Mouse (Mus musculus) CH12.LX (cell line): ENCODE results near the gene Col4a1. TPM values are rescaled to one million over a fixed set of nuclear protein-coding genes. Genes with fewer than 3 reads are reported as not detected.
A peak's percentile ranks its signal among the peaks of the same experiment; 100 is the strongest.

ENCODE experiments used
- DNase-seq: peaks from one replicate; pipeline ENCODE4 v3.0.0-alpha.2; 2013; ENCODE audit errors: extremely low read depth
- H3K27ac ChIP-seq: 2 replicates; pipeline ENCODE4 v1.5.1; 2012; ENCODE audit warnings: low read depth, mild to moderate bottlenecking, control low read depth, moderate library complexity; ENCODE audit not compliant: insufficient read depth
- H3K27me3 ChIP-seq: replicated peaks from 2 replicates; pipeline ENCODE3; 2012; ENCODE audit warnings: inconsistent platforms
- H3K36me3 ChIP-seq, 2 experiments: replicated peaks in 1 of 2; 2 replicates each; pipeline versions ENCODE3 to v1.6.1; 2012; ENCODE audit warnings: inconsistent platforms in 1 of 2, low read length in 1 of 2, mild to moderate bottlenecking in 1 of 2, mixed read lengths in 1 of 2, moderate library complexity in 1 of 2; ENCODE audit not compliant: control insufficient read depth in 1 of 2, insufficient read depth in 1 of 2
- H3K4me1 ChIP-seq, 2 experiments: 2 replicates each; pipeline ENCODE4 v1.6.1; 2012; ENCODE audit warnings: inconsistent platforms in 1 of 2, moderate library complexity in 1 of 2; ENCODE audit not compliant: insufficient read depth in 2 of 2, control insufficient read depth in 1 of 2
- H3K4me2 ChIP-seq: 2 replicates; pipeline ENCODE4 v1.6.1; 2012; ENCODE audit warnings: low read depth, mild to moderate bottlenecking, control low read depth; ENCODE audit not compliant: poor library complexity, insufficient read depth, severe bottlenecking
- H3K4me3 ChIP-seq, 3 experiments: fragments of 150-350 bp in 1 of 3; sonication (generic) in 1 of 3; replicated peaks in 1 of 3; 2 replicates each; pipeline versions ENCODE3 to v1.5.1; 2011 to 2012; ENCODE audit warnings: low read depth in 2 of 3, low read length in 2 of 3, mild to moderate bottlenecking in 2 of 3, moderate library complexity in 2 of 3, control low read depth in 1 of 3, improper control_type of control experiment in 1 of 3, inconsistent platforms in 1 of 3, mixed read lengths in 1 of 3; ENCODE audit not compliant: poor library complexity in 1 of 3
- H3K79me2 ChIP-seq: replicated peaks from 2 replicates; pipeline ENCODE4 v1.6.1; 2012; ENCODE audit warnings: mild to moderate bottlenecking, moderate library complexity; ENCODE audit not compliant: control insufficient read depth, poor library complexity, insufficient read depth, severe bottlenecking; ENCODE audit errors: extremely low read depth
- H3K9ac ChIP-seq: 2 replicates; pipeline ENCODE4 v1.6.1; 2012; ENCODE audit warnings: low read depth, mild to moderate bottlenecking, control low read depth, moderate library complexity; ENCODE audit not compliant: insufficient read depth
- H3K9me3 ChIP-seq: replicated peaks from 2 replicates; pipeline ENCODE3; 2012; ENCODE audit warnings: low read length, inconsistent platforms, mixed read lengths
- BHLHE40 ChIP-seq: IDR thresholded peaks from 2 replicates; pipeline ENCODE4 v1.6.1; 2011; ENCODE audit warnings: mild to moderate bottlenecking, low read depth, low read length, improper control_type of control experiment
- CHD2 ChIP-seq: IDR thresholded peaks from 2 replicates; pipeline ENCODE4 v1.6.1; 2011; ENCODE audit warnings: low read length, improper control_type of control experiment
- CTCF ChIP-seq, 2 experiments: IDR thresholded peaks in 1 of 2; conservative IDR thresholded peaks in 1 of 2; 2 replicates each; pipeline ENCODE4 v1.5.1; 2011 to 2012; ENCODE audit warnings: low read depth in 2 of 2, low read length in 2 of 2, improper control_type of control experiment in 1 of 2, inconsistent platforms in 1 of 2, mild to moderate bottlenecking in 1 of 2, moderate library complexity in 1 of 2
- ELF1 ChIP-seq: IDR thresholded peaks from 2 replicates; pipeline ENCODE4 v1.6.1; 2014; ENCODE audit warnings: low read depth, mild to moderate bottlenecking, inconsistent platforms, low read length, improper control_type of control experiment
- ETS1 ChIP-seq: conservative IDR thresholded peaks from 2 replicates; pipeline ENCODE4 v1.6.1; 2012; ENCODE audit warnings: low read depth, mild to moderate bottlenecking, inconsistent platforms, low read length, improper control_type of control experiment, moderate library complexity
- GABPA ChIP-seq: IDR thresholded peaks from 2 replicates; pipeline ENCODE4 v1.6.1; 2012; ENCODE audit warnings: low read depth, low read length, improper control_type of control experiment, inconsistent platforms; ENCODE audit not compliant: insufficient replicate concordance
- HCFC1 ChIP-seq: IDR thresholded peaks from 2 replicates; pipeline ENCODE4 v1.6.1; 2012; ENCODE audit warnings: low read depth, mild to moderate bottlenecking, inconsistent platforms, low read length, improper control_type of control experiment
- IRF4 ChIP-seq: IDR thresholded peaks from 2 replicates; pipeline ENCODE4 v1.6.1; 2014; ENCODE audit warnings: low read depth, mild to moderate bottlenecking, inconsistent platforms, low read length, improper control_type of control experiment
- JUN ChIP-seq: IDR thresholded peaks from 2 replicates; pipeline ENCODE4 v1.6.1; 2011; ENCODE audit warnings: low read depth, mild to moderate bottlenecking, low read length, improper control_type of control experiment, moderate library complexity; ENCODE audit not compliant: insufficient read depth
- KAT2A ChIP-seq: IDR thresholded peaks from 2 replicates; pipeline ENCODE4 v1.6.1; 2012; ENCODE audit warnings: low read length, improper control_type of control experiment, inconsistent platforms; ENCODE audit not compliant: insufficient replicate concordance
- MAFK ChIP-seq: IDR thresholded peaks from 2 replicates; pipeline ENCODE4 v1.6.1; 2011; ENCODE audit warnings: low read length, improper control_type of control experiment; ENCODE audit not compliant: insufficient replicate concordance
- MAX ChIP-seq: IDR thresholded peaks from 2 replicates; pipeline ENCODE4 v1.6.1; 2011; ENCODE audit warnings: low read length, improper control_type of control experiment
- MEF2A ChIP-seq: IDR thresholded peaks from 2 replicates; pipeline ENCODE4 v1.6.1; 2014; ENCODE audit warnings: low read depth, mild to moderate bottlenecking, inconsistent platforms, low read length, improper control_type of control experiment, borderline replicate concordance
- MXI1 ChIP-seq: IDR thresholded peaks from 2 replicates; pipeline ENCODE4 v1.6.1; 2011; ENCODE audit warnings: mild to moderate bottlenecking, low read depth, low read length, improper control_type of control experiment
- MYC ChIP-seq: IDR thresholded peaks from 2 replicates; pipeline ENCODE4 v1.6.1; 2011; ENCODE audit warnings: low read depth, mild to moderate bottlenecking, improper control_type of control experiment, low read length
- NELFE ChIP-seq: IDR thresholded peaks from 2 replicates; pipeline ENCODE4 v1.6.1; 2011; ENCODE audit warnings: low read depth, low read length, improper control_type of control experiment
- NRF1 ChIP-seq: IDR thresholded peaks from 2 replicates; pipeline ENCODE4 v1.6.1; 2014; ENCODE audit warnings: low read depth, mild to moderate bottlenecking, inconsistent platforms, low read length, improper control_type of control experiment, moderate library complexity
- PAX5 ChIP-seq: IDR thresholded peaks from 2 replicates; pipeline ENCODE4 v1.6.1; 2012; ENCODE audit warnings: low read length, inconsistent platforms, mixed read lengths
- POLR2A ChIP-seq: IDR thresholded peaks from 2 replicates; pipeline ENCODE4 v1.6.1; 2011; ENCODE audit warnings: low read depth, mild to moderate bottlenecking, improper control_type of control experiment, low read length
- RCOR1 ChIP-seq: conservative IDR thresholded peaks from 2 replicates; pipeline ENCODE4 v1.6.1; 2012; ENCODE audit warnings: low read depth, mild to moderate bottlenecking, inconsistent platforms, low read length, improper control_type of control experiment
- SIN3A ChIP-seq: IDR thresholded peaks from 2 replicates; pipeline ENCODE4 v1.6.1; 2012; ENCODE audit warnings: low read length, improper control_type of control experiment, inconsistent platforms
- SMC3 ChIP-seq: IDR thresholded peaks from 2 replicates; pipeline ENCODE4 v1.6.1; 2011; ENCODE audit warnings: low read depth, low read length, improper control_type of control experiment
- UBTF ChIP-seq: IDR thresholded peaks from 2 replicates; pipeline ENCODE4 v1.6.1; 2012; ENCODE audit warnings: low read depth, mild to moderate bottlenecking, inconsistent platforms, low read length, improper control_type of control experiment, moderate library complexity
- USF1 ChIP-seq: IDR thresholded peaks from 2 replicates; pipeline ENCODE4 v1.6.1; 2014; ENCODE audit warnings: low read depth, mild to moderate bottlenecking, inconsistent platforms, low read length, improper control_type of control experiment
- USF2 ChIP-seq: conservative IDR thresholded peaks from 2 replicates; pipeline ENCODE4 v1.6.1; 2011; ENCODE audit warnings: low read depth, low read length, improper control_type of control experiment
- ZC3H11A ChIP-seq: IDR thresholded peaks from 2 replicates; pipeline ENCODE4 v1.6.1; 2012; ENCODE audit warnings: low read depth, mild to moderate bottlenecking, inconsistent platforms, low read length, improper control_type of control experiment
- dilution Hi-C: fragments of 300-500 bp; cut with MboI; formaldehyde crosslinking; loops from 2 replicates; pipeline ENCODE4 v1.14.3; 2020; ENCODE audit warnings: low sequenced_read_pairs; ENCODE audit not compliant: extremely low pct_unique_long_range_greater_than_20kb, extremely low pct_ligation_motif_present
- in situ Hi-C: fragments of 300-500 bp; cut with MboI; formaldehyde crosslinking; loops from 3 replicates; pipeline ENCODE4 v1.14.3; 2019; ENCODE audit warnings: low sequenced_read_pairs, low pct_ligation_motif_present, low pct_unique_long_range_greater_than_20kb, mixed read lengths
- polyA plus RNA-seq: library from polyadenylated mRNA; unstranded; fragments of >175 nt; gene quantifications from 2 replicates; pipeline ENCODE4 v1.2.1, GENCODE M21; 2012; ENCODE audit warnings: low read depth; ENCODE audit not compliant: insufficient read length
- total RNA-seq, 2 experiments: library from RNA; depleted of rRNA; stranded (reverse); fragments of 300-350 nt in 1 of 2; fragments of >200 nt in 1 of 2; gene quantifications; 2 replicates each; pipeline ENCODE4 v1.2.3; 2012 to 2014

The Col4a1 gene
- total and polyA plus RNA-seq, 3 experiments, result 0.04 to 0.27 (median 0.13) TPM

DNA sequence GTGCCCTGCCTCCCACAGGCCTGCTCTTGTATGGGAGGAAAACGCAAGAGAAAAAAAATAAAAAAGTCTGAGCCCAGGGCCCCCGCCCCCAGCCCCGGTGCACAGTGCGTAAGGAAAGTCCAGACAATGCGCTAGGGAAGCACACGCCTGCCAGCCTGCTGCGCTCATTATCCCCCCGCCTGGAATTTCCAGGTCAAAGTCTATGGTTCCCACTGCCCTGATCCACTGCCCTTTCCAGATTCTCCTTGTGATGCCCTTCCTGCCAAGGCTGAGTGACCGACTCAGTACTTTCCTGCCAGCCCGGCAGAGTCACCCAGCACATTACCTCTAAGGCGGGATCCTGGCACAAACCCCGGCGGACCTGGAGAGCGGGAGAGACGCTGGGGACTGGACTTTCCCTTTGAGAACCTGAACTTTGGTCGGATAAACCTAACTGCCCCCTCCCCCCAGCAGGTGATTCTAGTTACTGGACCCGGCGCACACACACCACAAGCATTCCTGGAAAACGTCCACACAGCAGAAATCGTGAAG, 33.3 kb downstream of the Col4a1 start:
- Histone ChIP-seq H3K9ac (no peak overlapping the region), H3K27ac (no peak overlapping the region), H3K4me3 (no peak overlapping the region), H3K27me3 (peaks cover 86% of the 10 kb centered on the region)
- TF ChIP-seq SMC3, result no peak
- no peak for TF ChIP-seq MEF2A
- TF ChIP-seq CHD2, result no peak
- no peak for TF ChIP-seq USF2
- no peak for TF ChIP-seq JUN
- TF ChIP-seq MYC, result no peak
- TF ChIP-seq BHLHE40, result no peak
- no peak for TF ChIP-seq MXI1
- TF ChIP-seq NRF1, result no peak
- TF ChIP-seq NELFE, result no peak
- TF ChIP-seq POLR2A, result no peak
- TF ChIP-seq ELF1, result no peak
- no peak for TF ChIP-seq ETS1
- no peak for TF ChIP-seq CTCF (conservative IDR thresholded peaks at IDR 0.05 in 1 of 2, IDR thresholded peaks at IDR 0.05 in 1 of 2; ENCODE audit: low read depth in 2 of 2, low read length in 2 of 2)
- TF ChIP-seq HCFC1, result no peak
- TF ChIP-seq SIN3A, result no peak
- TF ChIP-seq GABPA, result no peak
- no peak for TF ChIP-seq IRF4
- no peak for TF ChIP-seq MAFK
- TF ChIP-seq, all 38 proteins: peak for 0
- H3K79me2 ChIP-seq, result no peaks in the 10 kb centered on the region
- dilution Hi-C loops, result no loop called here
- H3K9me3 ChIP-seq, result peaks cover 10% of the 10 kb centered on the region
- no peaks in the 10 kb centered on the region for H3K36me3 ChIP-seq
- DNase-seq, result no peak
- in situ Hi-C loops, result no loop called here
- H3K4me2 ChIP-seq, result no peak overlapping the region
- H3K4me1 ChIP-seq, result peaks cover 2 to 25% of the 10 kb centered on the region in 2 experiments; a peak in 2 of 4 replicates

DNA sequence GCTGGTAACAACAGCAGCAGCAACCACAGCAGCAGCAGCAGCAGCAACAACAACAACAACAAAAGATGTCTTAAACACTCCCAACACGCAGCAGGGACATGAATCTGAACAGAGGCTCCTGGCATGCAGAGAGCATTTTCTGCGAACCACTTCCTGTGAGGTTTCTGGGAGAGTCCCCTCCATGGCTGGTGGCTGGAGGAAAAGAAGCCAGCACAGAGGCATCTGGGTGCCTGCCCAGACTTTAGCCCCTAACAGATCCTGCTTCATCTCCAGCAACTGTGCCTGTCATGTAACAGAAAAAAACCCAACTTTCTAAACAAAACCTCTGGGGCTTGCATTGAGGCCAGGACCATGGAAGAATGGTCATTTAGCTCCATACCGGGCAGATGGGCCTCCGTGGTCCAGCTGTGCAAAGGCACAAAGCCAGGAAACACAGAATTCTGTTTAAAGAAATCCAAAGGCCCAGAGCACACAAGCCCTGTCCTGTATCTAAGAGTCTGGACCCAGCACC, 34.5 kb downstream of the Col4a1 start:
- dilution Hi-C loops, result no loop called here
- H3K4me3 ChIP-seq, result no peak overlapping the region
- no peak for TF ChIP-seq USF1
- no peak for TF ChIP-seq ZC3H11A
- no peak for TF ChIP-seq MYC
- no peak for TF ChIP-seq UBTF
- TF ChIP-seq GABPA, result no peak
- TF ChIP-seq KAT2A, result no peak
- TF ChIP-seq RCOR1, result no peak
- TF ChIP-seq JUN, result no peak
- no peak for TF ChIP-seq CTCF (conservative IDR thresholded peaks at IDR 0.05 in 1 of 2, IDR thresholded peaks at IDR 0.05 in 1 of 2; ENCODE audit: low read depth in 2 of 2, low read length in 2 of 2)
- TF ChIP-seq MAX, result no peak
- no peak for TF ChIP-seq ELF1
- TF ChIP-seq SMC3, result no peak
- no peak for TF ChIP-seq PAX5
- TF ChIP-seq POLR2A, result no peak
- TF ChIP-seq, all 38 proteins: peak for 0
- Histone ChIP-seq H3K4me1 (peaks cover 2 to 25% of the 10 kb centered on the region in 2 experiments; a peak in 2 of 4 replicates), H3K9me3 (peaks cover 14% of the 10 kb centered on the region), H3K36me3 (no peaks in the 10 kb centered on the region), H3K27ac (no peak overlapping the region), H3K79me2 (no peaks in the 10 kb centered on the region), H3K9ac (no peak overlapping the region), H3K4me2 (no peak overlapping the region), H3K27me3 (peaks cover 86% of the 10 kb centered on the region)
- in situ Hi-C loops, result no loop called here
- peak; percentile 9 for DNase-seq
